Mouse (Mus musculus) hindbrain, postnatal 0 days (tissue): ENCODE measurements around the gene Npas3. TPM values are rescaled to one million over a fixed set of nuclear protein-coding genes. Genes with fewer than 3 reads are reported as not detected.
A peak's percentile ranks its signal among the peaks of the same experiment; 100 is the strongest.

Experiments
- ATAC-seq: fragments of 200-750 bp; cut with Nextera tagmentation; 2 replicates; pipeline ENCODE4 v1.8.0; 2017; ENCODE audit warnings: mild to moderate bottlenecking, moderate TSS enrichment, moderate library complexity
- DNase-seq: peaks from one replicate; pipeline ENCODE4 v3.0.0-alpha.2; 2015; ENCODE audit warnings: low spot score
- H3K27ac ChIP-seq: fragments of 300-500 bp; sonication (generic); 2 replicates; pipeline ENCODE4 v1.5.1; 2014; ENCODE audit warnings: mild to moderate bottlenecking
- H3K27me3 ChIP-seq: fragments of 300-500 bp; sonication (generic); 2 replicates; pipeline ENCODE4 v1.6.1; 2014; ENCODE audit warnings: low read length, mixed read lengths; ENCODE audit not compliant: insufficient read depth
- H3K36me3 ChIP-seq: fragments of 300-500 bp; sonication (generic); 2 replicates; pipeline ENCODE4 v1.6.1; 2014; ENCODE audit warnings: low read length, mixed read lengths; ENCODE audit not compliant: insufficient read depth
- H3K4me1 ChIP-seq: fragments of 300-500 bp; sonication (generic); 2 replicates; pipeline ENCODE4 v1.6.1; 2014; ENCODE audit warnings: antibody characterized with exemption, low read length, mixed read lengths; ENCODE audit not compliant: insufficient read depth
- H3K4me2 ChIP-seq: fragments of 300-500 bp; sonication (generic); 2 replicates; pipeline ENCODE4 v1.6.1; 2014; ENCODE audit warnings: low read depth, mild to moderate bottlenecking, low read length, moderate library complexity, mixed read lengths
- H3K4me3 ChIP-seq: fragments of 300-500 bp; sonication (generic); 2 replicates; pipeline ENCODE4 v1.5.1; 2014; ENCODE audit warnings: low read length
- H3K9ac ChIP-seq: fragments of 300-500 bp; sonication (generic); replicated peaks from 2 replicates; pipeline ENCODE4 v1.6.1; 2014; ENCODE audit warnings: mild to moderate bottlenecking, low read length, moderate library complexity, mixed read lengths
- H3K9me3 ChIP-seq: fragments of 300-500 bp; sonication (generic); 2 replicates; pipeline ENCODE4 v1.6.1; 2016; ENCODE audit warnings: low read length, mixed read lengths
- CTCF ChIP-seq: IDR thresholded peaks from 2 replicates; pipeline ENCODE4 v1.5.1; 2016; ENCODE audit warnings: antibody characterized with exemption, control low read depth, low read depth
- WGBS: fragments of 180-500 bp; shearing (Covaris S2); extraction: QIAGEN DNeasy Blood & Tissue Kit; methylation state at CpG from one replicate; pipeline ENCODE4 v1.1.7; 2014; 5-methylcytosine and 5-hydroxymethylcytosine counted together
- polyA plus RNA-seq: library from polyadenylated mRNA; unstranded; fragments of >200 nt; fragmentation: Nextera tagmentation; extraction: Ambion mirVana; gene quantifications from 2 replicates; pipeline ENCODE4 v1.2.1, GENCODE M21; 2015
- total RNA-seq: library from RNA; depleted of rRNA; stranded (reverse); fragments of >200 nt; gene quantifications from 2 replicates; pipeline ENCODE4 v1.2.3, GENCODE M21; 2014

The Npas3 gene
- total and polyA plus RNA-seq, 2 experiments from 2014 or later, result 28.0 to 53.8 TPM

DNA sequence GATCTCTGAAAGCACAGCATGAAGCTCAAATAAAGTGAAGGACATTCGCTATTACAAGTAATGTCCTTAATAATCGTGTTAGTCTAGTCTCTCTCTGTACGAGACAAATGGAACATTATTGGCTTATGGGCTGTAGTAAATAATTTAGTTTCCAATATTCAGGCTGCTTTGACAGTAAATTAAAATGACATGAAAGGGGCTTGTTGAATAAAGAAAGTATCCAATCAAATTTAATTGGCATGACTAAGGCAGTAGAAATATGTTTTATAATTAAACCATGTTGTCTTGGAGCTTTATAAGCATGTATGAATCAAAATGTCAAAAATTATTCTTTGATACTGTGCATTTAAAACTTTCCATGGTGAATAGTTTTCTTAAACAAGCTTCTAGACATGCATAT lies 278.6 kb downstream of the Npas3 start:
- no peaks in the 10 kb centered on the region for H3K9me3 ChIP-seq
- no peak overlapping the region for H3K4me2 ChIP-seq
- H3K27ac ChIP-seq, result no peak overlapping the region
- no peak for TF ChIP-seq CTCF
- no peak overlapping the region for H3K4me3 ChIP-seq
- no peak overlapping the region for H3K9ac ChIP-seq
- H3K36me3 ChIP-seq, result no peaks in the 10 kb centered on the region
- no peak for ATAC-seq
- no peak for DNase-seq
- no peaks in the 10 kb centered on the region for H3K4me1 ChIP-seq
- WGBS, result 53% methylated on average over 3 of the region's 3 CpGs
- H3K27me3 ChIP-seq, result no peaks in the 10 kb centered on the region

DNA sequence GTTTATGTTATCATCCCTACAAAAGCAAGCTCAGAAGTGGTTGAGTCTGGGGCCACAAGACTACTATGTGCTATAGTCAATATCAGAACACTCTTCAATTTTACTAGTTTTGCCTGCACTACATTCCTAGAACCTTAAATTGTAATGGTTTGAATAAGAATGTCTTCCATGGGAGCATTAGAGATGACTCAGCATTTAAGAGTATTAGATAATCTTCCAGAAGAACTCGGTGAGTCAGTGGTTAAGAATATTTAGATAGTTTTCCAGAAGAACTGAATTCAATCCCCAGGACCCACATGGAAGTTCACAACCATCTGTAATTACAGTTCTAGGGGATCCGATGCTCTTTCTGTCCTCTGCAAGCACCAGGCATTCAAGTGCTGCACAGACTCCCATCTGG lies 280.9 kb downstream of the Npas3 start:
- H3K27ac ChIP-seq, result no peak overlapping the region
- no peaks in the 10 kb centered on the region for H3K36me3 ChIP-seq
- H3K9me3 ChIP-seq, result no peaks in the 10 kb centered on the region
- DNase-seq (no peak), ATAC-seq (no peak)
- WGBS, result 91% methylated on average over 2 of the region's 2 CpGs
- H3K9ac ChIP-seq, result no peak overlapping the region
- H3K4me2 ChIP-seq, result no peak overlapping the region
- H3K4me1 ChIP-seq, result no peaks in the 10 kb centered on the region
- H3K27me3 ChIP-seq, result no peaks in the 10 kb centered on the region
- TF ChIP-seq CTCF, result no peak
- no peak overlapping the region for H3K4me3 ChIP-seq

DNA sequence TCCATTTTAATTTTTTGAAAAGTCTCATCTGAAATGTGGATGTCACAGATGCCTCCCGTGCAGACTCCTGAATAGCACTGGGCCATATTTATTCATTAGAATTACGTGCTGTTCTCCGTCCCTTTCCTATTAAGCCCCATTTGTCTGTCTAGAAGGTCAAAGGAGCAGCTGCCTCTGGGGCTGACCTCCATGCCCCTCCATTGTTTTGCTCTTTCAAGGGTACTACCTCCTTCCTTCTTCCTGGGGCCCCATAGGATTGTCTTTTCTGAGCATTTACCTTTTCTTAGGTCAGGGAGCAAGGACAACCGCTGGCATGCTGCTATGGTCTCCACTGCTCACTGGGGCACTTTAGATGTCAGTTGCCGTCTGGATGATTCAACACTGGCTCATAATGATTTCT lies 288.3 kb downstream of the Npas3 start:
- ATAC-seq, result no peak
- WGBS, result 34% methylated on average over 5 of the region's 5 CpGs
- TF ChIP-seq CTCF, result no peak
- no peak overlapping the region for H3K27ac ChIP-seq
- H3K4me3 ChIP-seq, result no peak overlapping the region
- no peaks in the 10 kb centered on the region for H3K4me1 ChIP-seq
- H3K4me2 ChIP-seq, result no peak overlapping the region
- H3K36me3 ChIP-seq, result no peaks in the 10 kb centered on the region
- H3K9ac ChIP-seq, result no peak overlapping the region
- H3K9me3 ChIP-seq, result no peaks in the 10 kb centered on the region
- no peaks in the 10 kb centered on the region for H3K27me3 ChIP-seq
- DNase-seq, result no peak

DNA sequence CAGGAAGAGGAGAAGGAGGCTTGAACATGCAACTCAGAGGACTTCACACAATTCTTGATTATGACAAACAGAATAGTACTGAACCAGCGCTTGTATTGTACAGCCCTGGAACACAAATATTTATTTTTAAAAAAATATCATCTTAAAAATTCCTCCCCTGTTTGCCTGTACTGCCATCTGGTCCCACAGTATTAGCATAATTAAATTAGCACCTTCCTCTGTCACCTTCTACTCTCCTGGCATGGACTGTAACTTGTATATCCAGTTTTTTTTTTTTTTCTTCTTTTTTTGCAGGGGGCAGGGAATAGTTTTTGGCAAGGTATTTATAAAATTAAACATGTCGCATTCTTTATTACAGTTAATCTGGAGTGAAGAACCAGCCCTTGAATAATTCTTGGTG lies 307.9 kb downstream of the Npas3 start:
- H3K9ac ChIP-seq, result no peak overlapping the region
- DNase-seq, result no peak
- TF ChIP-seq CTCF, result no peak
- H3K4me1 ChIP-seq, result no peaks in the 10 kb centered on the region
- 87% methylated on average over 2 of the region's 2 CpGs for WGBS
- H3K27me3 ChIP-seq, result no peaks in the 10 kb centered on the region
- ATAC-seq, result no peak
- no peak overlapping the region for H3K4me2 ChIP-seq
- no peaks in the 10 kb centered on the region for H3K36me3 ChIP-seq
- no peak overlapping the region for H3K27ac ChIP-seq
- H3K4me3 ChIP-seq, result no peak overlapping the region
- no peaks in the 10 kb centered on the region for H3K9me3 ChIP-seq

DNA sequence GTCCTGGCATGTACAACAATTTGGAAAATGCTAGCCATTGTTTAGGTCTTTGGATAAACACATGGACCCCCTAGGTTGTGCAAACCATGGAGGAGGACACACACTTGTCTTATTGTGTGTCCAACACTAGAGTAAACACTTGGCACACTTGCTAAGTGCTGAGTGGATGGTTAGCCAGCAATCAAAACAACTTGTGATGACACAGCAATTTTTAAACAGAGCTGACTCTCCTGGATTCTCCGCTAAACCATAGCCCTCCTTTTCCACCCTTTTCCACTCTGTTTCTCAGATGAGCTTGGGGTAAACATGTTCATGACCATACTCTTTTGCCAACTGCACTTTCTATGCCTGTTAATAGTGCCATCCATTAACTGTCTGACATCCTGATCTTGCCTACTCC lies 309.8 kb downstream of the Npas3 start:
- Histone ChIP-seq H3K4me1 (no peaks in the 10 kb centered on the region), H3K4me2 (no peak overlapping the region), H3K27ac (no peak overlapping the region), H3K9ac (no peak overlapping the region), H3K9me3 (no peaks in the 10 kb centered on the region), H3K27me3 (no peaks in the 10 kb centered on the region), H3K4me3 (no peak overlapping the region), H3K36me3 (no peaks in the 10 kb centered on the region)
- DNase-seq (no peak), ATAC-seq (no peak)
- 92% methylated on average over 1 of the region's 1 CpGs for WGBS
- no peak for TF ChIP-seq CTCF

DNA sequence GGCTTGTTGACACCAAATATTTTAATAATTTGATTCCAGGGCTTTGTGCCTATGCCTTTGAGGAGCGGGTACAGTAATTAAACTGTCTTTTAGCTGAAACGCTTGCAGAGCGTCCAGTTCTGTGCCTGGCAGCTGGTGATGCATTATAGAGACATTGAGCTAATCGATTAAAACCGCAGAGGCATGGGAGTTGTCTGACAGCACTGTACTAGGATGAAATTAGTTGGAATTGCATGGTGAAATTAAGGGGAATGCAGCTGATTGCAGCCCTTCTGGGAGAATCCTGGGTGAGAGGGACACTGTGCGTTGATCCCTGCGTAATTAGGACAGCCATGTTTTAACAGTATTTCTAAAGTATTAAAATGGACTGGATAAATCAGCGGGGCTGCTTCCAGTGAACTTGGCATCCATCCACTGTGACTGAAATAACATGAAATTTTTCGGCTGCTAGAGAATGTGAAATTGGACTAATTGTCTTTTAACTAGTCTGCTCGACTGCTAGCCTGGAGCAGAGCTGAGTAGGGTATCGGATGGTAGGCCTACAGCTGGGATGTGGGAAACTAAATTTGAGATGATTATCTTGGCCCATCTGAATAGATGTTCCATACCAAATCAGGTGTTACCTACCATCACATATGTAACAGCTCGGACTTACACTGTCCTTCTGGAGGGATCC lies 318.4 kb downstream of the Npas3 start:
- no peak overlapping the region for H3K27ac ChIP-seq
- no peaks in the 10 kb centered on the region for H3K4me1 ChIP-seq
- H3K36me3 ChIP-seq, result no peaks in the 10 kb centered on the region
- 31% methylated on average over 12 of the region's 12 CpGs for WGBS
- DNase-seq, result peak; percentile 45
- no peak for ATAC-seq
- no peak overlapping the region for H3K9ac ChIP-seq
- no peak overlapping the region for H3K4me3 ChIP-seq
- H3K27me3 ChIP-seq, result no peaks in the 10 kb centered on the region
- no peak overlapping the region for H3K4me2 ChIP-seq
- no peak for TF ChIP-seq CTCF
- no peaks in the 10 kb centered on the region for H3K9me3 ChIP-seq

DNA sequence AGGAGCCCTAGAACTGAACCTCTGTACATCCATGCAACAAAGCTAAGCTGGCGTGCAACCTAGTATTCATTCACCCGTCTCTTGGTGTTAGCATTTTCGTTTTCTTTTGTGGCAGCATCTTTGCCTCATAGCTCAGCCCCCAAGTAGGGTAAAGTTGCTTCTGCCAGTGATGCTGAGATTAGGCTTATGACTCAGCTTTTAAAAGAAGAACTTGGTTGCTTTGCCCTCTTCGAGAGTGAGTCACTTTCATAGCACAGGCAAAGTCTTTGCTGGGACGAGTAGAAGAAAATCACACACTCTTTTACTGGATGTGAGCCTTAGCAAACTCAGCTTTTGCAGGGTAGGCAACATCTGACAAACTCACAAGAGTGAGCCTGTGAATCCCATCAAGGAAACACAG lies 332.7 kb downstream of the Npas3 start:
- no peak overlapping the region for H3K27ac ChIP-seq
- no peak for TF ChIP-seq CTCF
- H3K27me3 ChIP-seq, result no peaks in the 10 kb centered on the region
- ATAC-seq, result no peak
- no peak overlapping the region for H3K4me2 ChIP-seq
- no peaks in the 10 kb centered on the region for H3K36me3 ChIP-seq
- H3K4me3 ChIP-seq, result no peak overlapping the region
- H3K9ac ChIP-seq, result no peak overlapping the region
- H3K4me1 ChIP-seq, result no peaks in the 10 kb centered on the region
- WGBS, result 86% methylated on average over 5 of the region's 5 CpGs
- DNase-seq, result no peak
- no peaks in the 10 kb centered on the region for H3K9me3 ChIP-seq
